Mouse (Mus musculus) B cell, adult 2 months (primary cell): ENCODE results near the gene Sowahb.

ENCODE experiments used
- DNase-seq, 2 experiments: peaks; one replicate each; pipeline ENCODE4 v3.0.0; 2022

Gene Sowahb

DNA sequence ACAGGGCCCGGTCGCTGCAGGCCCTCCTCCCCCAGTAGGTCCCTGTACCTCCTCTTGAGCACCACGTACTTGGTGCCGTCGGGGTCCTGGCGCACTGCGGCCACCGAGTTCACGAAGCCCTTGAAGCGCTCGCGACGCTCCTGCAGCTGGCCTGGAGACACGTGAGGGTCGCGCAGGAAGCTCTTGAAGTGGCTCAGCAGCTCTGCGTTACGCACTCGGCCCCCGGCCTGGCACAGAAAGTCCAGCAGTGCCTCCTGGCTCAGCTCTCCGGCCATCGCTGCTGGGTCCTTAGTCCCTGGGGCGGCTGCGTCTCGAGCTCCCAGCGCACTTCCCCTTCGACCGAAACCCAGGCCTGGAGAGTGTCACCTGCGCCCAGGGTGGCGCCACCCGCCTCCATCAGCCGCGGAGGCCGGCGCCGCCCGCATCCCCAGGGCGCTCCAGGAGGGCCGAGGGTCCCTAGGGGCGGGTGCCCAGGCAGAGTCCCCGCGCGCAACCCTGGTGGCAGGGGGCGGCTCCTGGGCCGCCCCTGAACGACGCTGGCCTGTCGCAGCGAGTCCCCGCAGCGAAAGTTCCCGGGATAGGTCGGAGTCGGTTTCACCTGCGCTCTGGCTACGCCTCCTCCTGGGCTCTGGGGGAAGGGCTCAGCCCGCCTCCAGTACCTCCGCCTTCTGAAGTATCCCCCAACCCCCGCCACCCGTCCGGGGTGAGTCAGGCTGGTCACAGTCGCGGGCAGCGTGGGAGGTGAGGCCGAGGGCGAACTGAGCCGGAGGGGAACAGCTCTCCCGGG lies at the start of gene Sowahb:
TSS of gene Sowahb (minus strand) at position 439 of the 787 bp plus-strand sequence.
- DNase-seq: peak; percentile 48 to 50

DNA sequence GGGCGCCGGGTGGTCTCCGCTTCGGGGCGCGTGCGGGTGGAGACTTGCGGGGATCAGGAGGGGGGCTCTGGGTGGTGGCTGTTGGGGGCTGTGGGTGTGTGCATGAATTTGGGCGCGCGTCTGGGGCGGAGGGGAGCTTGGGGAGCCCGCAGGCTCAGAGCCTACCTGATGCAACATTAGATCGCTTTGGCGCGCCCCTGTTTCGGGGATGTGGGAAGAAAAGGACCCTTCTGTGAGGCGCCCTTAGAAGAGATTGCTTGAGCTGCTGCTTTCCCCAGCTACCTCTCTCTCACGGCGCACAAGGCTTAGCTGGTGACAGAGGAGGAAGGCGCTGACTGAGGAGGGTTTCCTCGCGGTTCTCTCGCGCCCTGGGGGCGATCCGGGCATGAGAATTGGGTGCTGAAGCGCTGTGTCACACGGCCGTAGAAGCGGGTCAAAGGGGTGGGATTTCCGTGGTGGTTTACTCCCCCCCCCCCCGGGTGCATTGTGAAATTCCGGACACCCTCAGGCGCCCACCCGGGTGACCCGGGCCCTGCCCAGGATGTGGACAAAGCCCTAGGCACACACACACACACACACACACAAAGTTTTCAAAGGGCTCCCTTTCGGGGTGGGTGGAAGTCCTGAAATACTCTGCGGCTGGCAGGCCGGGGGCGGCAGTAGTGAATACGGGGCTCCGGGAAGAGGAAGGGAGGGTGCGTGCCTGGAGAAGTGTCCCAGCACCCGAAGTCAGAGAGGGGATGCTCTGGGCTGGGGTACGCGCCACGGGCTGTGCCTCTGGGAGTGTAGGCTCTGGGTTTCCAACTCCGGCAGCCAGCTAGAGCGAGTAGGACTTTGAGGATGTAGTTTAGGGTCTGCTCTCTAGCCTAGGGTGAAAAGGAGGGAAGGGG lies 49.1 kb upstream of the Sowahb start:
- peak; percentile 48 to 53 for DNase-seq

DNA sequence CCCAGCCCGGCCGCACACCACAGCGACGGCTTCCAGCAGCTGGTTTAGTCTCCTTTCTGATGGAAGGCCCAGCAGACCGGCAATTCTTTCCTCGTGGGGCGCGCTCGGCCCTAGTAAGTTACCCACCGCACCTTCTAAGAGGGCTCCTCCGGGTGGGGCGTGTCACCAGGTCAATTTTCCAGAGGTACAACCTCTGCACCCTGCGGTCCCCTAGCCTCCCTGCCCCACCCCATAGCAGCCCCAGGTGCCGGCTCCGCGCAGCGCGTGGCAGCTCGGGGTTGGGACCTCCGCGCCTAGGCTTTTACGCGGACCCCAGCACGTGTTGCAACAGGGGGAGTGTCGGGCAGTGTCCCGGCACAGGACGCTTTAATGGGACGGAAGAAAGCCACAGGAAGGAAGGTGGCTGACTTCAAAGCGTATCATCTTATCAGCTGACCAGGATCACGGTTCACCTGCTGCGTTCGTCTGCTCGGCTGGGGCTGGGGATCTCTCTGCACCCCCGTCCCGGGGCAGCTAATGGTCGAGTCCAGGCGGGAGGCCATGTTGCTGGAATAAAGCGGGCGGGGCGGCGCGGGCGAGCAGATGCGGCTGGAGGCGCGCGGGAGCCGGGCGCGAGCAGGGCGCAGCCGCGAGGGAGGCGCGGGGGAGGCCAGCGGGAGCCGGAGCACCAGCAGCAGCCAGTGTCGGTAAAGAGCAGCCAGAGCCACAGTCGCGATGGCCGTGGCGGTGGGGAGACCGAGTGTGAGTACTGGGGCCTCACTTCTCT lies 48.2 kb upstream of the Sowahb start, which contains the start of gene Sept11:
TSS of gene Sept11 (plus strand) at position 581 of the 766 bp plus-strand sequence.
- DNase-seq: peak; percentile 93 to 94

DNA sequence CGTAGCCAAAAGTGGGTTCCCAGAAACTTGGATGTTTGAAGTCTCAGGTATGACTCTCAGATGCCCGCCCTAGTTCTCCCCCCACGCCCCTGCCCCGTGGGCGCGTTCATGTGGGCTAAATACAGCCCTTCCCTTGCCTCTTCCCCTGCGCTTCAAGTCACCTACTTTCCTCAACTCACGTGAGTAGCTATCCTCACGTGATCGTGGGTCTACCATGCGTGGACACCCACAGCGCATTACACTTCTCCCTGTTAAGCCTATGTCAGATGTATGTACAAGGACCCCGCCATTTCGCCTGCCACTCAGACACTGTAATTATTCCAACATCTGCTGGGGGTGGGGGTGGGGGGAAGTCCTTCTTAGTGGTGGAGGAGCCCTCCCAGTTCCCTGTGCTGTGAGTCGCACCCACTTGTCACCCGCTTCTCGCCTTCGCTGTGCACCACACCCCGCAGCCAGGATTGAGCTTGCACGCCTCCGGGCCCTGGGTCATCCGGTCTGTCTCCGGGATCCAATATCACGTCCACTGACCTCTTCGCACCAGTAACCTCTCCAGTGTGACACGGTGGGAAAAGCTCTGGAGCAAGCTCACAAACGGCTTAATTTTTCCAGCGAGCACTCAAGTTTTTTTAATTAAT lies 47.4 kb upstream of the Sowahb start:
- peak; percentile 68 to 72 for DNase-seq

DNA sequence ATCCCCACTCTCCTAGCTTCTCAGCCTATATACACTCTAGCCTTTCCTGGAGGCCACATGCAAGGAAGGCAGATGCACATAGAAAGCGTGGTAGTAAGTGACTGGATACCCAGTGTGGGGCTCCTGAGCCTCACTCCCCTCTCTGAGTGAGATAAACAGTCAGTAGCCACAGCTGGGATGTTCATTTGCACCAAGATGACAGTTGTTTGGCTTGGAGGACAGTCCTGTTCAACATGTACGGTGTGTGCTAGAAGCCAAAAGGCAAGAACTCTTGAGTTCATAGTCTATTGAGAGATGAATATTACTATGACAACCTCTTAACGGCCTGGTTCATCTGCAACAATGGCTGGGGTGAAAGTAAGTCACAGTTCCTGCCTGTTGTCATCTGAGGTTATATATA lies 46.4 kb upstream of the Sowahb start:
- DNase-seq: no peak

DNA sequence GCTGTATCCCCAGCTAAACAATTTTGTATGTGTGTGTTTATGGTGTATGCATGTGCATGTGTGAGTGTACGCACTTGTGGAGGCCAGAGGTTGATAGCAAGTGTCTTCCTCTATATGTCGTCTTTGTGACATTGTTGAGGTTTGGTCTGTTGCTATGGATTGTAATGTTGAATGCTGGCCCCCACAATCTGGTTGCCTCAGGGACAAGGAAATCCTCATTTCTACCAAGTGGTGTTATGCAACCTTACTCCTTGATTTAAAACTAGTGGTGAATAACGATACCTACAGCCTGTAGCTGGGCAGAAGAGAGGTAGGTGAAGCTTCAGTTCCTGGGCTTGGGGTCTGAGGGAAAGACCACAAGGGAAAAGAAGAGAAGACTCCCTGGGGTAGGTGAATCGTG lies 41.1 kb upstream of the Sowahb start:
- no peak for DNase-seq

DNA sequence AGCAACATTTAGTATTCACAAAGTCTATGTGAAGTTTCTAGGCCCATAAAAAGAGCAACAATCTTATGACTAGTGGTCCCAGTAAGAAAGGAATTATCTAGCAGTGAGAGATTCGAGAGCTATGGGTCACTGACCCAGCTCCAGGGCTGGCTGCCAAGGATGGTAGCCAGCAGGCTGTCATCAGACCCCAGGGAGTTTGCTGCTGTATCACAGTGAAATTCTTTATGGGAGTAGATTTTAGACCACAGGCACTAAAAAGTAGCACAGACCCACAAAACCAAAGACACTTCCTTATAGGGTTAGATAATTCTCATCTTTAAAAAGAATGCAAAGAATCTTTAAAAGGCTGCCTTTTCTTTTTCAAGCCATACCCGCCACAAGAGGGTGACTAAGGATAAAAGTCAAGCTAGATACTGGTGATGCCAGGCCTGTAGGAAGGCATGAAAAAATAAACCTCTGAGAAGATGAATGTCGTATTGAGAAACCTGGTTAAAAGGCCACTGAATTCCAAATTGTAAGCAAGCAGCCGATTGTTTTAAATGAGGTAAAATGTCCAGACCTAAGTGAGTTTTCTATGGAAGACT lies 40.3 kb upstream of the Sowahb start:
- peak; percentile 10 to 31 for DNase-seq

DNA sequence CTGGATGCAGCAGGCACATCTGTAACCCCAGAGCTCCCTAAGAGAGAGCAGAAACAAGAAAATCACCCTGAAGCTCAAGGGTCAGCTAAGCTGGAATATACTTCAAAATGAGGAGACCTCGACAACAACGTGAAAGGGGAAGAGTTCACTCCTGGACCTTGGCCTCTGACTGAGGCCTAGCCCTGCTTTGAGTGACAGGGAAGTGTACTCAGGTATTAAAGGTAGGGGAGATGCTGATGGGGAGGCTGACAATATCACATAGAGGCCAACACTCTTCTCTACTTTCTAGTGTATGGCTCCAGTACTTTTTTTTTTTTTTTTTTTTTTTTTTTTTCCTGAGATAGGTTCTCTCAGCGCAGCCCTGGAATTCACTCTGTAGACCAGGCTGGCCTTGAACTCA lies 34.8 kb upstream of the Sowahb start:
- DNase-seq: no peak

DNA sequence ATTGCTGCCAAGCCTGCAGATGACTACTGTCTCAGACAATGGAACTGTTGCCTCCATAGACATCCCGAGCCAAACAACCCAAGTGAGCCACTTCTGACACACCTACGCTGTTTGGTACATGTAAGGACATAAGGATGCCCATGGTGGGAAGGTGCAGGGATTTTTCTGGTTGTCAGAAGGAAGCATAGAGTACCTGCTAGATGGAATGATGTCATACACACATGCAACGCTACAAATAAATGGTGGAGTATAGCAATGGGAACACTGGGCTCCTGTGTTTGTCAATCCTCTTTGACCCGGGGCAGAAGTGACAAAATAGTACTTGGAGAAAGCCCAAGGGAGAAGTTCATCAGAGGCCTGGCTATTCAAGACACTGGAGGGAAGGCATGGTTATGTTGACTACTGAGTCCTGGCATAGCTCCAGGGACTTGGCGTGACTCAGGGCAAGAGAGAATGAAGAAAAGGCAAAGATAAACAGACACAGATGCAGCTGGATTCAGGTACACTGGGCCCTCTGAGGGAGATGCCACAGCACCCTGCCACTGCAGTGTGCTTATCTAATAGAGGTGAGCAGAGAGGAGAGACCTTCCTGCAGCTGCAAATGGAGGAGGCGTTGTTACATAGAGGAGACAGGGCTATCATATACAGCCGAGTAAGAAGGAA lies 33.0 kb upstream of the Sowahb start:
- no peak for DNase-seq

DNA sequence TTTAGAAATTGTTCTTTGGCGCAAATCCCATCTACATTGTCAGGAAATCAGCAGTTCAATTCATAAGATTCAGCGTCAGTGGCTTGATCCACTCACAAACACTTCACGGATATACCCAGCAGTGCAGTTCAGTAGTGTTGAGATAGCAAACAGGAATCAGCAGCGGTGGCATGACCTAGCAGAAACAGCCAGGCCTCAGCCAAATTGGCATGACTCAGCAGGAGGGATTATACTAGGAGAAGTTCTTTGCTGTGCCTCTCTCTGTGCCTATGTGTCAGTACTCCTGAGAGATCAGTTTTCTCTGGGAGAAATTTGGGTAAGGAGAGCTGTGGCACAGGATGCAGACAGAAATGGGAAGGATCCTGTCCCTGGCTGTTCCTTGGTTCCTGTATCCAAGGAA lies 16.0 kb upstream of the Sowahb start:
- DNase-seq: no peak

DNA sequence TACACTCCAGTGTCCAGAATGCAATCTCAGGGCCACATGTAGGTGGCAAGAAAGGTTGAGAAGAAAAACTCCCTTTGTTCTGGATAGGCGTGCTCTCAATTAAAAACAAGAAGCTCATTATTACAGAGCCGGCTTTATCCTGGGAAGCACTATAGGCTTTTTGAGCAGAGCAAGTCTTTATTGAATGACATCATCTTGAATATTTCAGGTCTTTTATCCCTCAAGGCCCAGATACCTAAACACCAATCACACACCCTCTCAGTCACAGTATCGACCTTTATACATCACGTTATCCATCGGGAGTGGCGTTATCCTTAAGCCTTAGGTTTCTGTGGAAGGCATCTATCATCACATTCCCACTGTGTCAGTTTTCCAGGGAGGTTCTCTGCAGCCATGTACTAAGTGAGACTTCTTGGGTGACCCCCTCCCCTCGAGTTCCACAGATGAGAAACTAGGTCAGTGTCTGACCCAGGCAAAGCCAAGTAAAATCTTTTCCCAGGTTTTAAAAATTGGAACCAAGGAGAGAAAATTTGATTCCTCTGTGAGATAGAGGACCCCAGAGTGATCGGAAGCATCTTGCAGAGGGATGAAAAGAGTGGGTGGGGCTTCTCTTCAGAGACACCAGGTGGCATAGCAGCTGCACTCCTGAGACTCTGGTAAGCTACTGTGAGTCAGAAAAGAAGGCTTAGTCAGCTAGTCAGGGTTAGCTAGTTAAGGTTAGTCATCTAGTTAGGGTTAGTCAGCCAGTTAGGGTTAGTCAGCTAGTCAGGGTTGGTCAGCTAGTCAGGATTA lies 9.0 kb upstream of the Sowahb start:
- peak; percentile 13 to 20 for DNase-seq

DNA sequence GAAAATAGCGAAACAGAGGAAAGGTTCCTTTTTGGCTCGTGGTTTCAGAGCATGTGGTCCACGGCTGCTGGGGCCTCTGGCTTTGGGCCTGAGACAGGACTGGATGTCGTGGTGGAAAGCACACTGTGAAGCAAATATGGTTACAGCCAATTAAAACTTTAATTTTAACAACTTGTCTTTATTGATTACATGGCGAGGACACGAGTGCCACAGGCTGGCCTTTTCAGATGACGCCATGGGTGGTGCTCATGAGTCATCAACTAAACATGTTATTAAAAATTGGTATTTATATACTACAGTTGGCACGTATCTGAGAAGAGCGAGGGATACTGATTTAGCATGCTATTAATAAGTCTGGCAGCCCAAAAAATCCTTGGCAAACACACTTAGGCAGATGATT lies 7.1 kb upstream of the Sowahb start:
- no peak for DNase-seq

DNA sequence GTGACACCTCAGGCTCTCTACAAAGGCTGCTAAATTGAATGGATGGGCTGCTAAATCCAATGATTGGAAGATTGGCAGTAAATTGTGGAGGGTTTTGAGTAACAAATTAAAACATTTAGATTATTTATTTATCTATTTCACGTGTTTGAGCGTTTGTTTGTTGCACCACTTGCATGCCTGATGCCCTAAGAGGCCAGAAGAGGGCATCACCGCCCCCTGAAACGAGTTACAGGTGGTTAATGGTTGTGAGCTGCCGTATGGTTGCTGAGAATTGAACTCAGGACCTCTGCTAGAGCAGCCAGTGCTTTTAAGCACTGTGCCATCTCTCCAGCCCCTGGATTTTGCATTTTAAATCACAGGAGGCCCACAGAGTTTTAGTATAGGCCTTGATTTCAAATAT lies 6.2 kb upstream of the Sowahb start:
- no peak for DNase-seq

DNA sequence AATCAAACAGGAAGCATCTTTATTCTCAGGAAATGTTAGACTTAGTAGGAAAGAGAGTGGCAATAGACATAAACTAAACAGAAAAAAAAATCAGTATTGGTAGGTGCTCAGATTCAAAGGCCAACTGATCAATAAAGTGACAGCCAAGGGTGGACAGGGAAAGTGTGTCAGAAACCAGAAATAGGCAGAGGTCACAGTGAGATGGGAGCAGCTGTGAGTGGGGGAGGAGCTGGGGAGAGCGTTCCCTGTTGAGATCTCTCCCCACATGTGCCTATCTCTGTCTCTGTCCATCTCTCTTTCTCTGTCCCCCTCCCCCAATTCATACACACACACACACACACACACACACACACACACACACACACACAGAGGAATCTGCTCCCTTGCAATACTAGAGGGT lies 5.1 kb upstream of the Sowahb start:
- DNase-seq: no peak

DNA sequence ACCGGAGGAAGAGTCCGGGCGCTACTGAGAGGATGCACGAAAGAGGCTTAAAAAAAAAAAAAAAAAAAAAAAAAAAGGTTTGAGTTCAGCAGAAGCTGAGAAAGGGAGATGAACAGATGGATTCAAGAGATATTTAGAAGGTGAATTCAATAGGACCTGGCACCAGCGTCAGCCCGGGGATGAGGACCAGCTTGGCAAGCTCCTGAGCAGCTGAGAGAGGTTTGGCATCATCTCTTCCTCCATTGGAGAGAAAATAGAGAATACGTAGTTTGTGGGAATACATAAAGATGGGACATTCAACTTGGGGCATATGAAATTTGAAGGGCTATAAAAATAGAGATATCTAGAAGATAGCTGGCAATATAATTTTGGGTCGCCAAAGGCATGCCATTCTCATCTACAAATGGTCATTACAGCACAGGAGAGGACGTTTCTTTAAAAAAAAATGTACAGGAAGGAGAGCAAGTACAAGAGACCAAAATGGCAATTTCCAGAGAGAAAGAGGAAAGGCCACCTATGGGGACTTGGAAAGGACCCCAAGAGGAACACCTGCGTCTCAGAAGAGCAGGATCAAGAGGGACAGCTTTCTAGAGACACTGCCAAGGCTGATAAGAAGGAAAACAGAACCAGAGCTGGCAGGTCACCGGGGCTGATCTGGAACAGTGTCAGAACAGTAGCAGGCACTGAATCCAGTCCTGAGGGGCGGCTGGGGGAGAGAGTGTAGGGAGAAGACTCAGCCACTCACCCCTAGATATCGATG lies 3.8 kb upstream of the Sowahb start:
- DNase-seq: no peak

DNA sequence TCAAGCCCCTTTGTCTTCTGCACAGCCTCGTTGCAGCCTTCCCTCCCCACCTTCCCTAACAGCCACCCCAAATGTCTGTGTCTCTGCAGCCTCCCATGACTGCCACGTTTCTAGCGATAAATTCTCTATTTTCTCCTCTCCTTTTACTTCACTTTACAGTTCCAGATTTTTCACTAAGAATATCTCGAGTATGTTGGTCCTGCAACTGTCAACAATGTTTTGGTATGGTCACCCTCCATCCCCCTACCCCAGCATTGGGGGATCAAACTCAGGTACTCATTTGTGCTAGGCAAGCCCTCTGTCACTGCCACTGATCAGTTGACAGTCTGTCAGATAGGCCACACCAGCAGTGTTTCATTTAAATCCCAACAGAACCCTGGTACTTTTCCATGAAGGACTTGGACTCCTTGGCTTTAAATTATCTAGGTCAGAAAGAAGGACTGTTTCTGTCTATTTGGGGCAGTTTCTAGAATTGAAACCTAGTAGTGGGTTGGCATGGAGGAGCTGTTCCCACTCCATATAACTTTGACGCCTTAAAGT lies 1.6 kb upstream of the Sowahb start:
- DNase-seq: no peak

DNA sequence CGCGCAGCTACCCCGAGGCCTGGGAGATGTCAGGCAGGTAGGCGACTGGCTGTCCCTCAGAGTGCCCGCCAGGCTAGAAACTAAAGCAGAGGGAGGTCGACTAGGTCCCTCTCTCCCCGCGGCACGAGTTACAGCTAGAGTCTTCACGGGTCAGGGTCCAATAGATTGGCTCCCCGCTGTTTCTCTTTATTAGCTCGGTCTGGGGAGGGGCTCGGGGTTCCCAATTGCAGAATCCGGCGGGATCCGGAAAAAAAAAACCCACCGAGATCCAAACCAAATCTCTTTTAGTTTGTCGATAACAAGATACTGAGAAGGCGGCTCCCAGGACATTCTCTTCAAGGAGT lies 521 bp upstream of the Sowahb start:
- no peak for DNase-seq

DNA sequence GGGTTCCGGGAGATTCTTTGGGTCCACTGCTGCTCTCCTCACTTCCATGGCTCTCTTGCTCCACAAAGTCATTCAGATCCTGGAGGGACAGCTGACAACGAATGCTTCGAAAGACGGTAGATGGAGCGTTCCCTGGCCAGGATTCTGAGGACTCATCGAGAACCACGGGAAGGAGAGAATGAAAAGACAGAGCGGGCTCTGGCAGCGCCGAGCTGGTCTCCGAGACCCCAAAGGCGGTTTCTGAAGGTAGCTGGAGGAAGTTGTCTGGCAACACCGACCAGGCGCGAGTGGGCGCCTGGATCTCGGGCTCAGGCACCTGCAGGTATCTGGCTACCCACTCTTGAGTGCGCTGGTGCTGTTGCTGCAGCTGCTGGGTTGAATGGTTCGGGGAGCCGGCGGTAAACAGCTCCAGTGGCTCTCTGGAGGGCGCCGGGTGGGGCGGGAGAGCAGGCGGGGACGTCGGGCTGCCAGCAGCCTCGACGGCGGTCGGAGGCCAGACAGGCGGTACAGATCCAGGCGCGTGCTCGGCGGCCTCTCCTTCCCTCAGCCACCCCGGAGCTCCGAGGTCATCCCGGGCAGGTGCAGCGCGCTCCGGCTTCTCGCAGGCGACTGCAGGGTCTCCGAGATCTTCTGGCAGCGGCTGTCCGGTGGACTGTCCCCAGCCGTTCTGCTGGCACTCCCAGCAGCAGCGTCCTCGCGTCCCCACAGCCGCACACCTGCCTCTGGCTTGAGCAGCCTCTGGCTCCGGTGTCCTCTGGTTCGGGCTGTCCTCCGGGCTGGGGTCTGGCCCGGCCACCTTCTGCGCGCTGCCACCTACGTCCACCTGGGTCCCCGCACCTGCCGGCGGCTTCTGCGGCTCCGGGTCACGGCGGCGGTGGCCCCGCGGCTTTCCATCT lies 886 bp downstream of the Sowahb start:
- peak in 1 of 2 experiments; percentile 16 for DNase-seq
